Mouse (Mus musculus): ENCODE measurements around the gene Mt2.

DNA sequence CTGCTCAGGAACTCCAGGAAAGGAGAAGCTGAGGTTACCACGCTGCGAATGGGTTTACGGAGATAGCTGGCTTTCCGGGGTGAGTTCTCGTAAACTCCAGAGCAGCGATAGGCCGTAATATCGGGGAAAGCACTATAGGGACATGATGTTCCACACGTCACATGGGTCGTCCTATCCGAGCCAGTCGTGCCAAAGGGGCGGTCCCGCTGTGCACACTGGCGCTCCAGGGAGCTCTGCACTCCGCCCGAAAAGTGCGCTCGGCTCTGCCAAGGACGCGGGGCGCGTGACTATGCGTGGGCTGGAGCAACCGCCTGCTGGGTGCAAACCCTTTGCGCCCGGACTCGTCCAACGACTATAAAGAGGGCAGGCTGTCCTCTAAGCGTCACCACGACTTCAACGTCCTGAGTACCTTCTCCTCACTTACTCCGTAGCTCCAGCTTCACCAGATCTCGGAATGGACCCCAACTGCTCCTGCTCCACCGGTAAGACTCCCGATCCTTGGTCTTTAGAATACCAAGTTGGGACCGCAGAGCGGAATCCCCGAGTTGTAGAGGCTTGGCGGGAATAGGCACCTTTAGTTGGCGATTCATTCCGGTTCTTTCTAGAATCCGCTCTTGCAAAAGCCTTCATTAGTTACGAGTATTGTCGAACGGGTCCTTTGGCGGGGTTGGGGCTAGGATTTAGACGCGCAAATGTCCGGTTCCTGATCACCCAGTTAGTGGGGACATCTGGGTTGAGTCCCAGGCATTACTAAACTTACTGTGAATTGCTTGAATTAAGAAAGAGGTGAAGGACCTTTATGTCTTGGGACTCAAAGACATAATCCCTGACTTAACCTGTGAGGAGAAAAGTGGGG lies 6.6 kb downstream of the Mt2 start, which contains the start of gene Mt1:
- no peak for TF ChIP-seq FLI1 (IDR thresholded peaks at IDR 0.05; ENCODE audit: low read length)
- TF ChIP-seq GATA1 (IDR thresholded peaks at IDR 0.05; ENCODE audit: borderline replicate concordance, low read length), result no peak

Data from megakaryocyte, embryonic 14.5 days (primary cell).